Mouse (Mus musculus) cerebellum, postnatal 36 days (tissue): Measurements from ENCODE around the gene Olfr13.
"Not testable (repeated sequence)": the region's sequence is repeated elsewhere in the genome, so short reads cannot be mapped to it uniquely, and the experiment has no call there.

Experiments
- DNase-seq, 2 experiments: peaks; one replicate each; pipeline ENCODE4 v3.0.0; 2021 to 2022; ENCODE audit warnings: mixed read lengths in 2 of 2

Olfr13 gene

DNA sequence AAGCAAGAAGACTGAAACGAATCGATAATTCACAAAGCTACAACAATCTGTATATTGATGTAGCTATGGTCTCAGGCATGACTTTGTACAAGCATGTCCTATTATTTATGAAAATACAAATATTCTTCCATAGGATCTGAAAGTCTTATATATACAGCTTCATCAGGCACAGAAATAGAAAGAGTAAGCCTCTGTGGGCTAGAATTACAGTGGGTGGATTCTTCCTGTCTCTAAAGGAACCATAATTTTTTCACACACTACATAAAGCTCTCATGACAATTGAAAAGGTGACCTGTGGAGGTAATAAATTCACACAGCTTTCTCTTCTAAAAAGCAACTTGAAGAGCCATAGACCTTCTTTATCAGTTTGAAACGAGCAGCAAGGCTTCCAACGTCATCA is at the start of gene Olfr13:
TSS of gene Olfr13 (plus strand) at position 301 of the 400 bp plus-strand sequence.
- no peak for DNase-seq

DNA sequence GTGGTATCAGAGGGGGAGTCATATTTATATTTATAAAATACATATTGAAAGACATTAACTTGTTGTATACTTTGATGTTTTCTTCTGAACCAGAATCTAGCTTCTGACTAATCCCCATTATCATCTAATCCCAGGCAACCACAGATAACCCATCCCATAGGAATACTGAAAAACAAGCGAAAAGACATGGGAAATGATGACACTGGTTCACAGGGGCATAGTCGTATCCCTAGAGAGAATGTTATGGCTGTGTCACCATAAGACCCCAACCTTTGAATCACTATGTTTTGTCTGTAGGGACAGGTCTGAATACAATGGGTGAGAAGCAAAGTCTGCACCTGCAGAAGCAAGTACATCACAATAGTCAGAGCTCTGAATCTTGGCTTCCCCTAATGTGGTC is 25.7 kb upstream of the Olfr13 start, which contains the start of gene Olfr237-ps1:
TSS of gene Olfr237-ps1 (plus strand) at position 301 of the 400 bp plus-strand sequence.
- not testable (repeated sequence) for DNase-seq

DNA sequence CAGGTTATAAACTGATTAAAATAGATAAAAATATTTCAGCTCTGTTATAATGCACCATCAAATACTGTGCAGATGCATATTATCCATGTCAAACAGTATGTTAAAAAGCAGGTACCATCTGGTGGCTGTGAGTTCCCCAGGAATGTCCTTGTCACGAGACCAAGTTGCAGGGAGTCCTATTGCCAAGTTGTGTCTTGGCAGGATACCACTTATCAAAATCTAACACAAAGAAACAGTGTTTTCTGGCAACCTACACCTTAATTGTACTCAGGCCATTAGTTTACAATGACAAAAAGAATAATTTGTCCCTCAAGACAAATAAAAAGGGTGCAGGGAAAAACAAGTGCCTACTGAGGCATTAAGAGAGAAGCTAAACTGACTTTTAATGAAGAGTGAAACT is 12.4 kb upstream of the Olfr13 start:
- DNase-seq, result peak; percentile 9 to 44

DNA sequence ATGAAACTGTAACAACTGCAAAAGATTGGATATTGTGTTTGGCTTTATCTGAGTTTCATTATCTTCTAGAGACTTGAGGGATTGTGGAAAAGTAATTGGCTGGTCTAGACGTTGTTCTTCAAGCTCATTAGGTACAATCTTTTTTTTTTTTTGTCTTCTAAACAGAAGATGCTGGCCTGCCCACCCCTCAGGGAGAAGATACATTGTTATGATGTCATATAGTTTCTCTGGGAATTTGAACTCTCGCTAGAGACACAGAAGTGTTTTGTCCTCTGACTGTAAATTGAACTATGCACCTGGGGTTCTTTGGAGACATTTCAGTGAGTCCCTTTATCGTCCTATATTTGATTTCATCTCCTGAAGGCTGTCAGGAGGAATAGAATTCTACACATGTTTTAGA is 9.0 kb upstream of the Olfr13 start, which contains the start of gene Olfr437:
TSS of gene Olfr437 (plus strand) at position 301 of the 400 bp plus-strand sequence.
- DNase-seq, result no peak

DNA sequence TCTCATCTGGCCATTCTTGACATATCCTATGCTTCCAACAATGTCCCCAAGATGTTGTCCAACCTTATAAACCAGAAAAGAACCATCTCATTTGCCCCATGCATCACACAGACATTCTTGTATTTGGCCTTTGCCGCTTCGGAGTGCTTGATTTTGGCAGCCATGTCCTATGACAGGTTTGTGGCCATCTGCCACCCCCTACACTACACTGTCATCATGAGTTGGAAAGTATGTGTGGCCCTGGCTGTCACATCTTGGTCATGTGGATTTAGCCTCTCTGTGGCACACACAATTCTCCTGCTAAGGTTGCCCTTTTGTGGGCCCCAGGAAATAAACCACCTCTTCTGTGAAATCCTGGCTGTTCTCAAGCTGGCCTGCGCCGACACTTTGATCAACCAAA is 4.7 kb upstream of the Olfr13 start:
- DNase-seq, result peak; percentile 34 to 37

GRCm38 (mm10) chr6:43178129-43178528 is 6.2 kb downstream of the Olfr13 start:
- no peak for DNase-seq

- DNase-seq, result no peak
Measured at GRCm38 (mm10) chr6:43178584-43179501, 6.9 kb downstream of the Olfr13 start.

DNA sequence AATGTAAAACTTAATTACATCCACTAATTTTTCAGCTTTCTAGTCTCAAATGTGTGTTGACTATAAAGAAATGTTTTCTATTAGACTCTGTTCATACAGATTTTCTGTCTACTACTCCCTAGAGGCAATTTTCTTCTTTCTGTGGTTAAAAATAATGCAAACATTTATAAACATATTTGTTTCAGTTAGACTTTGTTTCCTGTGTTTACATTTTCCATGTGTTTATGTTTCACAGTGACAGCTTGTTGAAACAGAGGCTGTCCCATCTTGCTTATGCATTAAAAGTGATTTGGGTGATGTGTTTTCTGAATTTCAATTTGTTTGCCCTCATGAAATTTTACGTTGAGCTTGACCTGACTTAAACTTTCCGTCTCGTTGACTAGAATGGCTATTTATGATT is 19.0 kb downstream of the Olfr13 start:
- DNase-seq, result no peak

DNA sequence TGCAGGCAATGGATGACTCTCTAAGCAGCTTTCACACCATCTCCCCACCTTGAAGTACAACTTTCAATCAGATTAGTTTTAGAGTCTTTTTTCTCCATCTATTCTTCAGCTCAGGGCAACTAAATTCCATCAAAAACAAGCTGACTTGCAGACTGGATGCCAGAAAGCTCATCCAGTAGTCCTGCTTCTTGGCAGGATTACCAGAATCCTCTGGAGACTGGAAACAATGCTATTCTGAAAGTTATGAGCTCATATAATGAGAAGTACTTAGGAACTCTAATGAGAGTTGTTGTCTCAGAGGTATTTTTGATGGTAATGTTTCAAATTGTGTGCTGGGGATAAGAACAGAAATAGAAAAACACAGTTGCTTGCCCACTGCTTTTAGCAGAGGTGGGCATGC is 24.8 kb downstream of the Olfr13 start, which contains the start of gene Olfr435:
TSS of gene Olfr435 (plus strand) at position 366 of the 400 bp plus-strand sequence.
- DNase-seq, result no peak

DNA sequence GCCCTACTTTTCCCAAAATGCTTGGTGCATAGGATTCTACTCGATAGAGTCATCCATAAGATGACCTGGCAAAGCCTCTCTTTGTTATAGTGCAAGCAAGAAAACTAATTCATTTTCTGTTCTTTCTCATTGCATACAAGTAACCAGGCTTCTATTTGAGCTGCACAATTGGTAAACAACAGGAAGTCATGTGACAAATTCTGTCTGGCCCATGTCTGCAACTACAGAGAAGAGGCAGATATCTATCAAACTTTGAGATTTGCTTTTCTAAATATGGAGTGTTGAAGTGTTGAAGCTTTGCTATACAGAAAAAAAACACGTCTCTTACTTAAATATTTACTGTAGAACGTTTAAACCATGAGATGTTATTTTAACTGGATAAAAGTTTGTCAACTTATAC is 26.2 kb downstream of the Olfr13 start:
- DNase-seq, result no peak

GRCm38 (mm10) chr6:43202786-43203185 is 30.8 kb downstream of the Olfr13 start:
- DNase-seq, result no peak

DNA sequence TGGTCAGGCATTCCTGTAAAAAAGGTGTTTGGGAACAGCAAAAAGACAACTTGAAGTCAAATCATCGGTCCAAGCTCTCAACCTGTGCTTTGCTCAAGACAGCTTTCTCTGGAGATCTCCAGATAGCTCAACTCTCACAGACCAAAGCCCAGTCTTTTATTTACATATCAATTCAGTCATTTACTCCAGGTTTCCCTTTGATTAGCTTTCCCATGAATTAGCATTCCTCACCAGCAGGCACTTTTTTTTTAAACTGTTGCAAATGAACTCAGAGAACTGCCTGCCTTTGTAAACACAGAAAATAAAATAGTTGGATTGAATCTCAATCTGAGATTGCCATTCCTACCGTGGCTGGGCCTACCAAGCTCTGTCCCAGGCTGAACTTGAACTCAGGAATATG is 33.4 kb downstream of the Olfr13 start:
- DNase-seq, result no peak

DNA sequence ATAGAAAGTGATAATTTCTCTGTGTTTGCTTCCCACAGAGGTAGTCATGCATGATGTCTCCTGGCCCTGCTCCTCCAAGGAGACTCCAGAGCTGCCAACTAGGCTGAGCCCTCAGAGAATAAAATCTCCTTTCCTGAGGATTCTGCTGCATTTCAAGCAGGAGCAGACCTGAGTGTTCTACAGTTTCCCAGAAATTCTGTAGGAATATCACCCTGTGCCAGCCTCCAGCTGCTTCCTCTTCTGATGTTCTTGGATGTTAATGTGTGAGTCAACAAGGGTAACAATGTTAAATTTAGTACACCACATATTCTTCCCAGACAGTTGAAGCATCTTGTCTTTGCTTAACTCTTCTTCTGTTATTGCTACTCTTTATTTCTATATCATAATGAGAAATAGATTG is 40.9 kb downstream of the Olfr13 start, which contains the start of gene Olfr434:
TSS of gene Olfr434 (plus strand) at position 149 of the 400 bp plus-strand sequence.
- not testable (repeated sequence) for DNase-seq
